Mouse (Mus musculus): ENCODE data around the gene Ppp2r5e.
A peak's percentile ranks its signal among the peaks of the same experiment; 100 is the strongest.

The Ppp2r5e gene

GRCm38 (mm10) chr12:75596154-75597002 lies at the start of gene Ppp2r5e:
TSS of gene Ppp2r5e (minus strand) at chr12:75596245.
- peak; percentile 99 for DNase-seq

DNA sequence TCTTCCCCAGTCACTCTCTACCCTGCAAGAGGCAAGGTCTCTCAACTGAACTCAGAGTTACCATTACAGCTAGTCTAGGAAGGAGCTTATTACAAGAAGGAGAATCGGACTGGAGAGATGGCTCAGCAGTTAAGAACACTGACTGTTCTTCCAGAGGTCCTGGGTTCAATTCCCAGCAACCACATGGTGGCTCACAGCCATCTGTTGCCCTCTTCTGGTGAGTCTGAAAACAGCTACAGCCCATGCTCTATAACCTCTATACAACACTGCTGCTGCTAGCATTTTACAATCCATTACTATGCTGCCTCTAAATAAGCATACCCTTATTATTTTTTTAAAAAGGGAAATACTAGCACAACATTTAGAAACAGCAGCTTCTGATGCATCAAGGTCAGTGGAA lies 49.7 kb upstream of the Ppp2r5e start:
- DNase-seq: no peak

DNA sequence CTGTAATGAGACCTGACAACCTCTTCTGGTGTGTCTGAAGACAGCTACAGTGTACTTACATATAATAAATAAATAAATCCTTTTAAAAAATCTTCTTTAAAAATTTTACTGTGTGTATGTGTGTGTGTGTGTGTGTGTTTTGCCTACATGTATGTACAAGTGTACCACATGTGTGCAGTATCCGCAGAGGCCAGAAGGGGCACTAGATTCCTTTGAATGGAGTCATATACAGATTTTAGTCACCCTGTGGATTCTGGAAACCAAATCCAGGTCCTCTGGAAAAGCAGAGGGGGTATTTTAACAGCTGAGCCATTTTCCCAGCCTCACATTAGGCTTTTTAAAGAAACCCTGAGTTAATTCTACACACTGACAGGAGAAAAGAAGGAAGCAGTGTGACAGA lies 45.7 kb upstream of the Ppp2r5e start:
- no peak for DNase-seq

GRCm38 (mm10) chr12:75638345-75638744 lies 42.3 kb upstream of the Ppp2r5e start:
- no peak for DNase-seq

GRCm38 (mm10) chr12:75637103-75637502 lies 41.1 kb upstream of the Ppp2r5e start:
- DNase-seq: no peak

DNA sequence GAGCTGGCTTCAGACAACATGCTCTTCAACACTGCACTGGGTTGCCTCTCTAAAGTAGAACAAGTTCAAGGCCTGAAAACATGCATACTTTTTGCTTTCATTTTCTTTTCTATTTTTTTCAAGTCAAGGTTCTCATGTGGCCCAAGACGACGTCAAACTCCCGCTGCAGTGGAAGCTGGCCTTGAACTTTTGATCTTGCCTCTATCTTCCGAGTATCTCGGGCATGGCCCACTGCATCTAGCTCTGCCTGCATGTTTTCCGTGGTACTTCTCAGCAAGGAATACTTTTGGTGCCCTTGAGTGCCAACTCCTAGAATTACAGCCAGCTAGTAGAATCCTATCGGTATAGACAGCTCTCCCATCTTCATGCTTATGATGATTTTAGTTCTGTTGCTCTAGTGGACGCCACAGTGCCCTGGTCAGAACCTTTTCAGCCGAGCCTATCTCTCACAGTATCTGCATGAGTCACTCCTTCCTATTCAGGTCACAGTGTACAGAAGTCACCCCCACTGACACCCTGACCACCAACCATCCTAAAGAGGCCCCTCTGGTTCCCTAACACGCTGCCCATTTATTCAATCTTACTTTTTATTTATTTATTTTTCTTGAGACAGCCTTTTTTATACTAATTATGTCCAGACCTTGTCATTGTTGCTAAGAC lies 39.9 kb upstream of the Ppp2r5e start:
- no peak for DNase-seq

GRCm38 (mm10) chr12:75629618-75630017 lies 33.6 kb upstream of the Ppp2r5e start:
- DNase-seq: no peak

GRCm38 (mm10) chr12:75623292-75623691 lies 27.2 kb upstream of the Ppp2r5e start:
- no peak for DNase-seq

DNA sequence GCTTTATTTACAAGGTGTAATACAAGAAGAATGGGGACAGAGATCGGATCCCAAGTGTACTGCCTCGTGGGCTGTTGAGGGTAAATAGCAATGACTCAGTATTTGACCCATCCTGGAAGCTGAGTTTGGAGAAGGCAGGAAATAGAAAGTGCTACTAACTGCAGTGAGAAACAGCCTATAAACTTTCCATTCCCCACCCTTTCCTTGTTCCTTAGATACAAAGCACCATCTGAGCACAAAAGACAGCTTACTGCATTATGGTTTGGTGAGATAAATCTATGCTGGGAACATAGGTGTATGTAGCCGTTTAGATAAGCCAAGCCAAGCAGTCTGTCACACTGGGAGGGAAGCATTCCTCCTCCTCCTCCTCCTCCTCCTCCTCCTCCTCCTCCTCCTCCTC lies 26.8 kb upstream of the Ppp2r5e start:
- no peak for DNase-seq

GRCm38 (mm10) chr12:75616841-75617240 lies 20.8 kb upstream of the Ppp2r5e start:
- no peak for DNase-seq

DNA sequence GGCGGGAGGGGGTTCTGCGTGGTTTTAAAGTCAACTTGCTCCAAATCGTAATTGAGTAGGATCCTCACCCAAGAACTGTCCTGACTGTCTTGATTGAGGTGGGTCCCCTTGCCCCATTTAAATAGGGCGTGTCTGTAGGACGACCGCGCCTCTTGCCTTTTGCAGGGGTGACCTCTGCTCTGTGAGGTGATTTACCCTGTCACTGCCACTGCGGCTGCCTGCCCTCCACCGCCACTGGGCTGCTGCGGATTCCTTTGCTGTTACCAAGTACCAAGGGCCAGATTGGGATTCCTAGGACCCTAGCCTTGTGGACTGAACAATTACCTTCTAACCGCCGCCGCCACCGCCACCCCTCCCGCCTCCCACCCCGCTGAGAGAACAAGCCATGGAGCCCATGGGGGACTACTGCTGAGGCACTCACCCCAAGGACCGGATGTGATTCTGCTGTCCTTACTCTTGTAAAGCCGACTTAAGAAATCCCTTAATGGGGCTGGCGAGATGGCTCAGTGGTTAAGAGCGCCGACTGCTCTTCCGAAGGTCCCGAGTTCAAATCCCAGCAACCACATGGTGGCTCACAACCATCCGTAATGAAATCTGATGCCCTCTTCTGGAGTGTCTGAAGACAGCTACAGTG lies 20.2 kb upstream of the Ppp2r5e start:
- DNase-seq: peak; percentile 14 to 34

DNA sequence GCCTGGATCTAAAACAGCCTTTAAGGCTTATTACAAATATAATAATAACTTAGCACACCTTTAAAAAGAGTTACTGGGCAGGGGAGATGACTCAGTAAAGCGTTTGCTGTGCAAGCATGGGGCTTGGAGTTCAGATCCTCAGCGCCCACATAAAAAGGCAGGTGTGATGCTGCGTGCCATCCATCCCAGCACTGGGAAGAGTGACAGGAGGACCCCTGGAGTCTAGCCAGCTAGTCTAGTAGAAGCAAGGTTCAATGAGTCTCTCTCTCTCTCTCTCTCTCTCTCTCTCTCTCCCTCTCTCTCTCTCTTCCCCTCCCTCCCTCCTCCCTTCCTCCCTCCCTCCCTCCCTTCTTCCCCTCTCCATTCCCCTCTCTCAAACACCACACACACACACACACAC lies 19.5 kb upstream of the Ppp2r5e start:
- no peak for DNase-seq

- no peak for DNase-seq
These were observed 16.7 kb upstream of the Ppp2r5e start for GRCm38 (mm10) chr12:75612711-75613110.

GRCm38 (mm10) chr12:75599490-75599889 lies 3.4 kb upstream of the Ppp2r5e start:
- DNase-seq: peak in 1 of 2 experiments; percentile 18

GRCm38 (mm10) chr12:75598988-75599387 lies 2.9 kb upstream of the Ppp2r5e start:
- no peak for DNase-seq

- no peak for DNase-seq
These were observed 1.7 kb upstream of the Ppp2r5e start for GRCm38 (mm10) chr12:75597707-75598106.

- DNase-seq: peak in 1 of 2 experiments; percentile 54
These were observed 523 bp downstream of the Ppp2r5e start for GRCm38 (mm10) chr12:75595291-75596153.

- DNase-seq: no peak
These were observed 1.6 kb downstream of the Ppp2r5e start for GRCm38 (mm10) chr12:75594404-75594803.

DNA sequence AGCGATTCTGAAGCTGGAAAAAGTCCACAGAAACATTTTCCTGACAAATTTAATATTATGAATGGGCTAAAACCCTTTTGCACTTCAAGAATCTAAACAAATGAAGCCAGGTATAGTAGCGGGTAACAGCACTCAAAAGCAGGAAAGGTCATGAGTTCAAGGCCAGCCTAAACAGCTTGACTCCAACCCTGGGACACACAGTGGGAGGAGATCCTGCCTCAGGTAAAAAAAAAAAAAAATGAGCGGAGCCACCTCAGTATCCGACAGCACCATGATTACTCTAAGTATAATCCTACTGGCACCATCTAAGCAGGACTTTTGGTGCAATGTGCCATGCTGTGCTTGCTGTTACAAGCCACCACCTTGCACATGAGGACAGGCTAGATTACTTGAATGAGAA lies 2.2 kb downstream of the Ppp2r5e start:
- no peak for DNase-seq

GRCm38 (mm10) chr12:75587501-75587900 lies 8.5 kb downstream of the Ppp2r5e start:
- DNase-seq: no peak

GRCm38 (mm10) chr12:75583776-75584175 lies 12.3 kb downstream of the Ppp2r5e start:
- no peak for DNase-seq

GRCm38 (mm10) chr12:75579076-75579475 lies 17.0 kb downstream of the Ppp2r5e start:
- no peak for DNase-seq

- no peak for DNase-seq
These were observed 18.8 kb downstream of the Ppp2r5e start for GRCm38 (mm10) chr12:75577255-75577654.
